Mouse (Mus musculus) intestine, postnatal 0 days (tissue): ENCODE results near the gene Tspan1. TPM values are rescaled to one million over a fixed set of nuclear protein-coding genes. Genes with fewer than 3 reads are reported as not detected.

ENCODE experiments used
- ATAC-seq: fragments of 200-750 bp; cut with Nextera tagmentation; 2 replicates; pipeline ENCODE4 v1.8.0; 2017; ENCODE audit warnings: mild to moderate bottlenecking, moderate TSS enrichment, moderate library complexity
- H3K27ac ChIP-seq: fragments of 300-500 bp; sonication (generic); 2 replicates; pipeline ENCODE4 v1.5.1; 2014; ENCODE audit warnings: mild to moderate bottlenecking, low read depth, low read length, moderate library complexity
- H3K27me3 ChIP-seq: fragments of 300-500 bp; sonication (generic); replicated peaks from 2 replicates; pipeline ENCODE4 v1.6.1; 2014; ENCODE audit warnings: low read length, mixed read lengths; ENCODE audit not compliant: control insufficient read depth, insufficient read depth
- H3K36me3 ChIP-seq: fragments of 300-500 bp; sonication (generic); 2 replicates; pipeline ENCODE4 v1.6.1; 2014; ENCODE audit warnings: mild to moderate bottlenecking, moderate library complexity; ENCODE audit not compliant: control insufficient read depth, insufficient read depth
- H3K4me1 ChIP-seq: fragments of 300-500 bp; sonication (generic); replicated peaks from 2 replicates; pipeline ENCODE4 v1.6.1; 2014; ENCODE audit warnings: antibody characterized with exemption, low read length, mixed read lengths; ENCODE audit not compliant: control insufficient read depth, insufficient read depth
- H3K4me2 ChIP-seq: fragments of 300-500 bp; sonication (generic); replicated peaks from 2 replicates; pipeline ENCODE4 v1.6.1; 2014; ENCODE audit warnings: low read depth, mild to moderate bottlenecking, moderate library complexity
- H3K4me3 ChIP-seq: fragments of 300-500 bp; sonication (generic); 2 replicates; pipeline ENCODE4 v1.5.1; 2014; ENCODE audit warnings: low read depth, low read length
- H3K9ac ChIP-seq: fragments of 300-500 bp; sonication (generic); 2 replicates; pipeline ENCODE4 v1.6.1; 2014; ENCODE audit warnings: mild to moderate bottlenecking, low read depth, low read length
- H3K9me3 ChIP-seq: fragments of 300-500 bp; sonication (generic); 2 replicates; pipeline ENCODE4 v1.6.1; 2016; ENCODE audit warnings: mixed run types; ENCODE audit not compliant: control insufficient read depth
- CTCF ChIP-seq: sonication (generic); IDR thresholded peaks from 2 replicates; pipeline ENCODE4 v1.5.1; 2016; ENCODE audit warnings: low read depth, mild to moderate bottlenecking, control low read depth, antibody characterized with exemption, moderate library complexity
- WGBS: fragments of 180-500 bp; shearing (Covaris S2); extraction: QIAGEN DNeasy Blood & Tissue Kit; methylation state at CpG from one replicate; pipeline ENCODE4 v1.1.7; 2014; 5-methylcytosine and 5-hydroxymethylcytosine counted together
- polyA plus RNA-seq: library from polyadenylated mRNA; unstranded; fragments of >200 nt; fragmentation: Nextera tagmentation; extraction: Ambion mirVana; gene quantifications from 2 replicates; pipeline ENCODE4 v1.2.1, GENCODE M21; 2015

Tspan1 gene
- polyA plus RNA-seq, 1 experiment from 2014 or later = 63.8 TPM

- Histone ChIP-seq H3K9ac (peak within 1 kb of the TSS; percentile 46), H3K9me3 (no peaks in the 10 kb centered on the region), H3K4me2 (peak within 1 kb of the TSS; percentile 66), H3K36me3 (no peaks in the 10 kb centered on the region), H3K4me3 (peak within 1 kb of the TSS; percentile 51), H3K27me3 (no peaks in the 10 kb centered on the region), H3K27ac (no peak within 1 kb of the TSS), H3K4me1 (no peaks in the 10 kb centered on the region)
- peak; percentile 88 for ATAC-seq
- 1% methylated on average over 24 of the region's 24 CpGs for WGBS
- TF ChIP-seq CTCF = peak; percentile 61
Measured at GRCm38 (mm10) chr4:116123602-116124519, 43.5 kb downstream of the Tspan1 start, which contains the start of the genes Rad54l and Pomgnt1. TSS of gene Rad54l (minus strand) at chr4:116123690. TSS of gene Pomgnt1 (plus strand) at chr4:116123840.

GRCm38 (mm10) chr4:116122762-116123161, 44.6 kb downstream of the Tspan1 start:
- no peaks in the 10 kb centered on the region for H3K4me1 ChIP-seq
- no peak overlapping the region for H3K27ac ChIP-seq
- no peak for TF ChIP-seq CTCF
- 0% methylated on average over 1 of the region's 1 CpGs for WGBS
- H3K9me3 ChIP-seq = no peaks in the 10 kb centered on the region
- H3K36me3 ChIP-seq = no peaks in the 10 kb centered on the region
- ATAC-seq = no peak
- peak overlapping the region; percentile 51 for H3K4me3 ChIP-seq
- no peaks in the 10 kb centered on the region for H3K27me3 ChIP-seq
- H3K9ac ChIP-seq = 0 out of 2 replicates have a peak overlapping the region, but pooled peaks have one; percentile 0
- H3K4me2 ChIP-seq = peak overlapping the region; percentile 66

Other genes starting within 250 kb of the Tspan1 start
- not detected in 2 replicates for gene Dmbx1, start 227.7 kb downstream of the Tspan1 start, polyA plus RNA-seq
- gene Faah, start 149.7 kb downstream of the Tspan1 start, polyA plus RNA-seq = 105 and 125 TPM in 2 replicates
- 34.5 and 37.5 TPM in 2 replicates for gene Nsun4, start 113.7 kb downstream of the Tspan1 start, polyA plus RNA-seq
- gene Uqcrh, start 92.5 kb downstream of the Tspan1 start, polyA plus RNA-seq = 1,002 and 1,003 TPM in 2 replicates
- 49.2 and 52.0 TPM in 2 replicates for gene Lrrc41, start 92.3 kb downstream of the Tspan1 start, polyA plus RNA-seq
- gene Rad54l, start 43.9 kb downstream of the Tspan1 start, polyA plus RNA-seq = 5.2 and 6.5 TPM in 2 replicates
- 18.1 and 18.2 TPM in 2 replicates for gene Pomgnt1, start 43.8 kb downstream of the Tspan1 start, polyA plus RNA-seq
- 0.56 and 0.68 TPM in 2 replicates for gene Lurap1, start 16.3 kb downstream of the Tspan1 start, polyA plus RNA-seq
- gene 1700042G07Rik, start 5.8 kb upstream of the Tspan1 start, polyA plus RNA-seq = not detected in 2 replicates
- not detected in 2 replicates for gene Gm49337, start 5.8 kb upstream of the Tspan1 start, polyA plus RNA-seq
- gene Pik3r3, start 54.0 kb upstream of the Tspan1 start, polyA plus RNA-seq = 2.9 and 3.5 TPM in 2 replicates